Mouse (Mus musculus) liver, adult 2 months (tissue): ENCODE results near the gene Comt. TPM values are rescaled to one million over a fixed set of nuclear protein-coding genes. Genes with fewer than 3 reads are reported as not detected.

Experiments used
- DNase-seq: peaks from one replicate; pipeline ENCODE4 v3.0.0-alpha.2; 2011; ENCODE audit warnings: low read depth, low spot score; ENCODE audit errors: extremely low read depth
- H3K27ac ChIP-seq: fragments of 200-500 bp; replicated peaks from 2 replicates; pipeline ENCODE4 v1.5.1; 2012; ENCODE audit warnings: low read depth, mild to moderate bottlenecking, control low read depth, inconsistent platforms, low read length; ENCODE audit not compliant: insufficient read depth
- H3K27me3 ChIP-seq: fragments of 200-500 bp; 2 replicates; pipeline ENCODE4 v1.6.1; 2012; ENCODE audit warnings: mild to moderate bottlenecking, moderate library complexity, low read length, inconsistent platforms; ENCODE audit not compliant: control insufficient read depth, insufficient read depth
- H3K36me3 ChIP-seq: fragments of 200-500 bp; 2 replicates; pipeline ENCODE4 v1.6.1; 2012; ENCODE audit warnings: low read length, inconsistent platforms; ENCODE audit not compliant: control insufficient read depth, insufficient read depth
- H3K4me1 ChIP-seq: fragments of 200-500 bp; 2 replicates; pipeline ENCODE4 v1.6.1; 2011; ENCODE audit warnings: low read length; ENCODE audit not compliant: control insufficient read depth, insufficient read depth
- H3K4me3 ChIP-seq: fragments of 200-500 bp; 2 replicates; pipeline ENCODE4 v1.5.1; 2011; ENCODE audit warnings: low read depth, mild to moderate bottlenecking, control low read depth, low read length, moderate library complexity; ENCODE audit not compliant: insufficient read depth
- H3K79me2 ChIP-seq: fragments of 200-500 bp; 2 replicates; pipeline ENCODE4 v1.6.1; 2012; ENCODE audit warnings: inconsistent platforms, mild to moderate bottlenecking, low read length, moderate library complexity; ENCODE audit not compliant: control insufficient read depth, insufficient read depth
- H3K9ac ChIP-seq: fragments of 200-500 bp; 2 replicates; pipeline ENCODE4 v1.6.1; 2012; ENCODE audit warnings: low read depth, mild to moderate bottlenecking, control low read depth, inconsistent platforms, low read length
- CTCF ChIP-seq: fragments of 200-500 bp; IDR thresholded peaks from 2 replicates; pipeline ENCODE4 v1.5.1; 2011; ENCODE audit warnings: low read depth, low read length, control low read depth
- POLR2A ChIP-seq: fragments of 200-500 bp; IDR thresholded peaks from 2 replicates; pipeline ENCODE4 v1.6.1; 2011; ENCODE audit warnings: low read length, control low read depth; ENCODE audit not compliant: insufficient read depth; ENCODE audit errors: extremely low read depth
- WGBS: fragments of 180-500 bp; shearing (Covaris S2); methylation state at CpG from one replicate; pipeline ENCODE4 v1.1.7; 2018; 5-methylcytosine and 5-hydroxymethylcytosine counted together
- polyA plus RNA-seq: library from polyadenylated mRNA; depleted of rRNA; stranded (reverse); fragments of >200 nt; gene quantifications from 2 replicates; pipeline ENCODE4 v1.2.3, GENCODE M21; 2012
- total RNA-seq: library from RNA; depleted of rRNA; stranded (reverse); fragments of >200 nt; gene quantifications from 2 replicates; pipeline ENCODE4 v1.2.3, GENCODE M21; 2014

Comt gene
- total and polyA plus RNA-seq, 2 experiments: 538 to 1,223 TPM

DNA sequence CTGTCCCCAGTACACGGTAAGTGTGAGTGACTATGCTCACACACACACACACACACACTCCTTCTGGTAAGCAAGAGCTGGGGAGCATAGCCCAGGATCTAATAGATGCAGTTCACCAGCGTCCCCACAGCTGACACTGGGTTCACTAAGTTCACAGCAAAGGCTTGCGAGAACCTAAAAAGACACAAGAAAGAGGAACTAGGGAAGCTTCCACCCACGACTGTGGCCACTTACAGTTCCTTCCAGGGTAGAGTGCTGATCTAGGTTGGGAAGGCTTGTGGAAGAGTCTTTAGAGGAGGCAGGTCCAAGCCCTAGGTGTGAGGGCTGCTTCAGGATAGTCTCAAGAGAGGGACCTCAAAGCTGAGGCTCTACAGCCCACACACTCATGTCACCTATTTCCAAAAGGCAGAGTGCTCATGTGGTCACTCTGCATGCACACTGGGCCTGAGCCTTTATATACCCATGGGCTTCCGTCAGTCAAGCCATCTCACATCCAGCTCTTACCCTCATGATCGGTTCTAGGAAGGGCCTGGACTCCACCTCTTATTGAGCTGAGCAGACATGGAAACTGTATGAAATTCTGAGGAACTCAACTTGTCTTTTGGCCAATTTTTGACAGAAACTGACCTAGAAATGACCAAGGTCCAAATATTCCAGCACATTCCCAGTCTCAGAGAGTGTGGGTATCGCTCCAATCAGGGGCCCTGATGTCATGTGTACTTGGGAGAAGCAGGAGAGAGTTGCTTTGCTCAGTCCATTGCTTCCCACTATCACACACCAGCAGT is 13.4 kb downstream of the Comt start:
- H3K36me3 ChIP-seq: peaks cover 15% of the 10 kb centered on the region
- H3K4me3 ChIP-seq: peak overlapping the region; percentile 12
- peak overlapping the region; percentile 87 for H3K9ac ChIP-seq
- TF ChIP-seq POLR2A (0 out of 2 replicates have a peak, but pooled peaks have one; percentile 54), CTCF (no peak)
- H3K79me2 ChIP-seq: peaks cover 3% of the 10 kb centered on the region; the same call in 1 of the 2 replicates
- 20% methylated on average over 7 of the region's 7 CpGs for WGBS
- H3K27ac ChIP-seq: peak overlapping the region; percentile 99
- H3K4me1 ChIP-seq: peaks cover 48% of the 10 kb centered on the region
- peak; percentile 84 for DNase-seq
- H3K27me3 ChIP-seq: no peaks in the 10 kb centered on the region

DNA sequence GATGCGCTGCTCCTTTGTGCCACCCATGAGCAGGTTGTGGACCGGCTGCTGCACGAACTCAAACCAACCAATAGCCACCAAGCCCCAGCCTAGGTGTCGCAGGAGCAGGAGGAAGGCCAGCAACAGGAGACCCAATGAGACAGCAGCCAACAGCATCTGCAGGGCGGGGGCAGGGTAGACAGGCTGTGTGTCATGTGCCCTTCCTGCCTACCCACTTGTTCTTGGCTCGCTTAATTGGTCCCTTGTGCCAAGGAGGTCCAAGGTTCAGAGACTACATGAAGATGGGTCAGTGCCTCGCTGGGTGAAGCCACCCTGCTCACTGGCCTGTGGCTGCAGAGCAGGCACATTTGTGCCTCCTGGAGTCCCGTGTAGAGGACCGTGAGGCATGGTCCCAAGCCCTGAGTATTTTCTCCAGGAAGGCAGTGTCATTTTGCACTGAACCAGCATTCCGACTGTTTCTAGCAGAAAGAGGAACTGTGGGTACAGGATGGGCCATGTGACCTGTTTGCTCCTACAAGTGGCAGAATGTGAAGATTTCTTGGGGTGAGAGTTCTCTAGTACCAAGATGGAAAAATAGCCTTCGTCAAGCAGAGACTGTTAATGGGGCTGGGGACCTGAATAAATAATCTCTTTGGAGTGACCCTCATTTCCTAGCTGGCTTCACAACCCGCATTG is 14.7 kb downstream of the Comt start:
- WGBS: 15% methylated on average over 12 of the region's 12 CpGs
- DNase-seq: peak; percentile 99

DNA sequence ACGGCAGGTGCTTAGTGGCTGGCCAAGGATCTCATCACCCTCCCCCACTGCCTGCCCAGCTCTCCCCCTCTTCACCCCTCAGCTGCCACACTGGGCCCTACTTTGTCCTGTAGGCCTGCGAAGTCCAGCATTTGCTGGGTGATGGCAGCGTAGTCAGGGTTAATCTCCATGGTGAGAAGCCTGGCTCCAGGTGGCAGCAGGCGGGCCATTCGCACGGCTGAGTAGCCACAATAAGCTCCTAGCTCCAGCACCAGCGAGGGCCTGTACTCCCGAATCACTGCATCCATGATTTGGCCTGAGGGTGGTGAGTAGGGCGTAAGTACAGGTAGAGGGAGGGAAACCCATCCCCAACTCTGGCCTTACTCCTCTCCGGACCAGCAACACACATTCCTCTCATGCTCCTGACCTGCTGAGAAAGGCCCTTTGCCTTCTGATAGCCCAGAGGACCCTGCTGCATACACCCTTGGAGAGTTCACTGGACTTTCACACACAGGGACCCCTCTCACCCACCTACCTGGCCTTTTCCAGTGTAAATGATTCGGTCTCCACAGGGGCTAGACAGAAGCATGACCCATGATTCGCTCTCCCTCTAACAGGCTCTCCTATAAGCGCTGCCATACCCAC is 15.5 kb downstream of the Comt start:
- 38% methylated on average over 13 of the region's 13 CpGs for WGBS
- TF ChIP-seq CTCF: no peak
- TF ChIP-seq POLR2A: no peak
- H3K27me3 ChIP-seq: no peaks in the 10 kb centered on the region
- peaks cover 17% of the 10 kb centered on the region for H3K36me3 ChIP-seq
- H3K4me1 ChIP-seq: peaks cover 44% of the 10 kb centered on the region
- peak overlapping the region; percentile 43 for H3K4me3 ChIP-seq
- no peak for DNase-seq
- H3K79me2 ChIP-seq: peaks cover 3% of the 10 kb centered on the region; the same call in 1 of the 2 replicates
- peak overlapping the region; percentile 75 for H3K9ac ChIP-seq
- H3K27ac ChIP-seq: peak overlapping the region; percentile 73

More for the DNA sequence above, 14.7 kb downstream of the Comt start:
- Histone ChIP-seq H3K9ac (peak overlapping the region; percentile 87), H3K79me2 (peaks cover 3% of the 10 kb centered on the region; the same call in 1 of the 2 replicates), H3K27ac (peak overlapping the region; percentile 99), H3K4me1 (peaks cover 46% of the 10 kb centered on the region), H3K27me3 (no peaks in the 10 kb centered on the region), H3K4me3 (peak overlapping the region; percentile 43), H3K36me3 (peaks cover 17% of the 10 kb centered on the region)
- TF ChIP-seq POLR2A (peak; percentile 71), CTCF (no peak)

DNA sequence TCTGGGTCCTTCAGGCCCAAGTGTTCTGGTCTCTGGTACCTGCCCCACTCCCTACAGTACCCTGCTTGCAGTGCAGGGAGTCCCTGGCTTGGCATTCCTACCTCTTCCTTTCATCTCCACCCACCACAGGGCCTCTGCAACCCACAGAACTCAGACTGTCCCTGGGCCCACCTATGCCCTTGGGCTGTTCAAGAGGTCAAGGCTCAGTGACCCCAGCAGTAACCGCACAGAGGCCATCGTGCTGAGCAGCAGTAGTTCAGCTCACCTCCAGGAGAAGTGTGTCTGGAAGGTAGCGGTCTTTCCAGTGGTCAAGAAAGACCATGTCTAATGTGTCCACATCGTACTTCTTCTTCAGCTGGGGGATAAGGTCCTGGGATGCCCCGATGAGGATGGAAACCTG is 16.2 kb downstream of the Comt start:
- TF ChIP-seq CTCF (0 out of 2 replicates have a peak, but pooled peaks have one; percentile 5), POLR2A (no peak)
- peak overlapping the region; percentile 43 for H3K4me3 ChIP-seq
- H3K27me3 ChIP-seq: no peaks in the 10 kb centered on the region
- H3K27ac ChIP-seq: peak overlapping the region; percentile 73
- peak overlapping the region; percentile 75 for H3K9ac ChIP-seq
- DNase-seq: peak; percentile 51
- peaks cover 43% of the 10 kb centered on the region for H3K4me1 ChIP-seq
- WGBS: 55% methylated on average over 5 of the region's 5 CpGs
- H3K79me2 ChIP-seq: peaks cover 3% of the 10 kb centered on the region; the same call in 1 of the 2 replicates
- H3K36me3 ChIP-seq: peaks cover 17% of the 10 kb centered on the region

DNA sequence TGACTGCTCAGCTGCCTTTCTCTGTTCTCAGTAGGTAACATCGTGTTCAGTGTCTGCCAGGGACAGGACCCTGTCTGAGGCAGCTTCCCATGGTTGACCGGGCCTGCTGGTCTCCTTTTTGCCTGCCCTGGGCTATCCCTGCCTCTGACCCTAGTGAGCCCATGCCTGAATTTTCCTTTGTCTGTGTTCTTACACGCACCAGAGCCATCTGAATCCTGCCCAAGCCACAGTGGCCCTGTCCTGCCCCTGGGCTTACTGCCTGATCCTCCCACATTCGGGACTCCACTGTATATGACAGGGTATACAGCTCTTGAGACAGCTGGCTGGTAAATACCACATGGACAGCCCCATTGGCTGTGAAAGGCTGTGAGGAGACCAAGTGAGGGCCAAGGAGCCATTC is 16.9 kb downstream of the Comt start:
- peak overlapping the region; percentile 73 for H3K27ac ChIP-seq
- DNase-seq: no peak
- peaks cover 17% of the 10 kb centered on the region for H3K36me3 ChIP-seq
- peaks cover 3% of the 10 kb centered on the region; the same call in 1 of the 2 replicates for H3K79me2 ChIP-seq
- WGBS: 23% methylated on average over 4 of the region's 4 CpGs
- no peaks in the 10 kb centered on the region for H3K27me3 ChIP-seq
- H3K4me1 ChIP-seq: peaks cover 40% of the 10 kb centered on the region
- peak overlapping the region; percentile 75 for H3K9ac ChIP-seq
- TF ChIP-seq POLR2A: no peak
- no peak for TF ChIP-seq CTCF
- H3K4me3 ChIP-seq: peak overlapping the region; percentile 43; the same call in 1 of the 2 replicates
